Mouse (Mus musculus) lung, embryonic 14.5 days (tissue): ENCODE measurements at regions not wholly inside any gene's neighbourhood (a gene's known extent, or its start where the extent isn't known, plus 50 kb on each side); places are given as distances from the start of the nearest gene placed in this dataset.

ENCODE experiments used
- ATAC-seq: fragments of 200-750 bp; cut with Nextera tagmentation; 2 replicates; pipeline ENCODE4 v1.8.0; 2017; ENCODE audit warnings: mild to moderate bottlenecking, moderate TSS enrichment, moderate library complexity; ENCODE audit not compliant: insufficient read depth
- DNase-seq: peaks from one replicate; pipeline ENCODE4 v3.0.0-alpha.2; 2015
- H3K27ac ChIP-seq: fragments of 300-500 bp; sonication (generic); 2 replicates; pipeline ENCODE4 v1.5.1; 2014; ENCODE audit warnings: low read depth, mild to moderate bottlenecking, moderate library complexity
- H3K27me3 ChIP-seq: fragments of 300-500 bp; sonication (generic); 2 replicates; pipeline ENCODE4 v1.6.1; 2014; ENCODE audit warnings: low read length, control low read depth; ENCODE audit not compliant: insufficient read depth
- H3K36me3 ChIP-seq: fragments of 300-500 bp; sonication (generic); 2 replicates; pipeline ENCODE4 v1.6.1; 2014; ENCODE audit warnings: control low read depth; ENCODE audit not compliant: insufficient read depth
- H3K4me1 ChIP-seq: fragments of 300-500 bp; sonication (generic); 2 replicates; pipeline ENCODE4 v1.6.1; 2014; ENCODE audit warnings: antibody characterized with exemption, control low read depth; ENCODE audit not compliant: insufficient read depth
- H3K4me2 ChIP-seq: fragments of 300-500 bp; sonication (generic); 2 replicates; pipeline ENCODE4 v1.6.1; 2014; ENCODE audit warnings: mild to moderate bottlenecking
- H3K4me3 ChIP-seq: fragments of 300-500 bp; sonication (generic); 2 replicates; pipeline ENCODE4 v1.5.1; 2014; ENCODE audit warnings: low read depth, low read length
- H3K9ac ChIP-seq: fragments of 300-500 bp; sonication (generic); 2 replicates; pipeline ENCODE4 v1.6.1; 2014
- H3K9me3 ChIP-seq: fragments of 300-500 bp; sonication (generic); 2 replicates; pipeline ENCODE4 v1.6.1; 2016; ENCODE audit warnings: low read depth, low read length, control low read depth
- CTCF ChIP-seq: IDR thresholded peaks from 2 replicates; pipeline ENCODE4 v1.5.1; 2016; ENCODE audit warnings: antibody characterized with exemption, low read depth
- WGBS: fragments of 180-500 bp; shearing (Covaris S2); extraction: QIAGEN DNeasy Blood & Tissue Kit; methylation state at CpG from one replicate; pipeline ENCODE4 v1.1.7; 2014; 5-methylcytosine and 5-hydroxymethylcytosine counted together

DNA sequence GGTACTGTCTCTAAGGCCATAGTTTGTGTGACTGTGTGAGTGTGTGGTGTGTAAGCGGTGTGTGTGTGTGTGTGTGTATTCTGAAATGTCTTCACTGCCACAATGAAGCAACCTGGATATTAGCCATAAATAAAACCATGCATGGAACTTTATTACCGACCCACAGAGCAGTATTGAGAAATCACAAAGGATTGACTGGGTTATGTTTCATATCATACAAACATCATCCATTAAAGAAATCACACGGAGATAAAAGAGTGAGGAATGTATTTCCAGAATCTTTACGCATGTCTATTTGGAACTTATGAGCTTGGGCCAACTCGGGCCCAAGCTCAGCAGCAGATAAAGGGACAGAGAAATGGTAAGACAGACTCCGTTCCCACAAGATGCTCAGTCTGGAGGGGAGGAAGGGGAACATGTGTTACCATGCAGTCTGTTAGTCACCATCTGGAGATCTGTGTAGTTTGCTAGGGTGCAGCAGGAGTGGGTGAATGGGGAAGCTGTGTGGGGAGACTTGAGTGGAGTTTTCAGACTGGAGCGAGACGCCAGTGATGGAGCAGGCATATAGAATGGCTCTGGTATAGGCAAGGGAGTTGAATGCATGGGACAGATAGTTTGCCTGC is 75.1 kb upstream of the Sox11 start:
- ATAC-seq, result no peak
- peak; percentile 37 for DNase-seq
- H3K27ac ChIP-seq, result no peak overlapping the region
- no peak for TF ChIP-seq CTCF
- no peaks in the 10 kb centered on the region for H3K4me1 ChIP-seq
- H3K27me3 ChIP-seq, result no peaks in the 10 kb centered on the region
- H3K9me3 ChIP-seq, result no peaks in the 10 kb centered on the region
- no peak overlapping the region for H3K4me3 ChIP-seq
- H3K9ac ChIP-seq, result no peak overlapping the region
- H3K36me3 ChIP-seq, result no peaks in the 10 kb centered on the region
- H3K4me2 ChIP-seq, result no peak overlapping the region
- WGBS, result 59% methylated on average over 8 of the region's 8 CpGs

GRCm38 (mm10) chr12:27410555-27410954 is 68.2 kb upstream of the Sox11 start:
- WGBS, result 34% methylated on average over 4 of the region's 4 CpGs

DNA sequence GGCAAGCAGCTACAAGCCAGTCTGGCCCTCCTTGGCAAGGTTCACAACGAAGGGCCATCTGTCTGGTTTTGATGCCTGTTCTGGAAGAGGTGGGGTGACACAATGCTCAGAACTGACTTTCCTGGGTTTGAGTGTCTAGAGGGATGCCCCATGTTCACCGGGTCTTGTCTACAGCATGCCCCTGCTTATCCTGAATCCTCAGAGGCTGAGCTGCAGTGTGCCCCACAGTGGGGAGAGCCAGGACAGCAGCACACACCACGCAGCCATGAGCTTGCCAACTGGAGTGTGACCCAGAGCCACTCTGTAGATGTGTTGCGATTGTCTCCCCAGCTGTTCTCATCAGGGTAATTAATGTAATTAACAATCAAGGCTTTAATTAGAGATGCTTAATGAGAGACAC is 66.1 kb upstream of the Sox11 start:
- Histone ChIP-seq H3K4me1 (no peaks in the 10 kb centered on the region), H3K4me2 (no peak overlapping the region), H3K9ac (no peak overlapping the region), H3K36me3 (no peaks in the 10 kb centered on the region), H3K4me3 (no peak overlapping the region), H3K27me3 (no peaks in the 10 kb centered on the region), H3K9me3 (no peaks in the 10 kb centered on the region), H3K27ac (no peak overlapping the region)
- ATAC-seq (no peak), DNase-seq (no peak)
- TF ChIP-seq CTCF, result no peak
- 69% methylated on average over 4 of the region's 4 CpGs for WGBS

More at GRCm38 (mm10) chr12:27410555-27410954, 68.2 kb upstream of the Sox11 start:
- TF ChIP-seq CTCF, result no peak
- no peaks in the 10 kb centered on the region for H3K36me3 ChIP-seq
- H3K4me3 ChIP-seq, result no peak overlapping the region
- H3K27ac ChIP-seq, result no peak overlapping the region
- no peaks in the 10 kb centered on the region for H3K9me3 ChIP-seq
- DNase-seq (no peak), ATAC-seq (no peak)
- no peaks in the 10 kb centered on the region for H3K4me1 ChIP-seq
- H3K9ac ChIP-seq, result no peak overlapping the region
- H3K4me2 ChIP-seq, result no peak overlapping the region
- H3K27me3 ChIP-seq, result no peaks in the 10 kb centered on the region

DNA sequence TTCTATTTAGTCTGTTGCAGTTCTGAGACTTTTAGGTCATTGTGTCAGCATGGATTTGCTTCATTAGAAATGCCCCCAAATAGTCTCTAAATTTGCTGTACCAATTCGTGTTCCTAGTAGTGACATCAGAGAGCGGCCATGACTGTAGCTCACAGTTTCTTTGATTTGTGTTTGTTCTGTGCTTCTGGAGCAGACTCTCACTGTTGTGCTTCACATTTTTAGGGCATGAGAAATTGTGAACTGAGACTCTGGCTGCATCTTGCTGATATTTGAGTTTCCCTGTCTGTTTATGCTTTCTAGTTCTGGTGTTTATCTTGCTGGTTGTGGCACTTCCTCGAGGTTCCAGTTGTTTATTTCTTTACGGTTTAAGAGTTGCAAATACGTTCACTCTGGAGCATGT is 57.0 kb upstream of the Sox11 start:
- Histone ChIP-seq H3K4me1 (no peaks in the 10 kb centered on the region), H3K27me3 (no peaks in the 10 kb centered on the region), H3K27ac (peak overlapping the region; percentile 70), H3K9ac (no peak overlapping the region), H3K36me3 (no peaks in the 10 kb centered on the region), H3K4me2 (no peak overlapping the region), H3K4me3 (no peak overlapping the region), H3K9me3 (no peaks in the 10 kb centered on the region)
- 44% methylated on average over 5 of the region's 5 CpGs for WGBS
- TF ChIP-seq CTCF, result no peak
- ATAC-seq (no peak), DNase-seq (peak; percentile 60)
